Mouse (Mus musculus) CH12.LX (cell line): ENCODE data around the gene Rhox2f. TPM values are rescaled to one million over a fixed set of nuclear protein-coding genes. Genes with fewer than 3 reads are reported as not detected.
"Not testable (repeated sequence)": the region's sequence is repeated elsewhere in the genome, so short reads cannot be mapped to it uniquely, and the experiment has no call there.

Source experiments
- DNase-seq: peaks from one replicate; pipeline ENCODE4 v3.0.0-alpha.2; 2013; ENCODE audit errors: extremely low read depth
- H3K27ac ChIP-seq: 2 replicates; pipeline ENCODE4 v1.5.1; 2012; ENCODE audit warnings: low read depth, mild to moderate bottlenecking, control low read depth, moderate library complexity; ENCODE audit not compliant: insufficient read depth
- H3K27me3 ChIP-seq: replicated peaks from 2 replicates; pipeline ENCODE3; 2012; ENCODE audit warnings: inconsistent platforms
- H3K36me3 ChIP-seq, 2 experiments: replicated peaks in 1 of 2; 2 replicates each; pipeline versions ENCODE3 to v1.6.1; 2012; ENCODE audit warnings: inconsistent platforms in 1 of 2, low read length in 1 of 2, mild to moderate bottlenecking in 1 of 2, mixed read lengths in 1 of 2, moderate library complexity in 1 of 2; ENCODE audit not compliant: control insufficient read depth in 1 of 2, insufficient read depth in 1 of 2
- H3K4me1 ChIP-seq, 2 experiments: 2 replicates each; pipeline ENCODE4 v1.6.1; 2012; ENCODE audit warnings: inconsistent platforms in 1 of 2, moderate library complexity in 1 of 2; ENCODE audit not compliant: insufficient read depth in 2 of 2, control insufficient read depth in 1 of 2
- H3K4me2 ChIP-seq: 2 replicates; pipeline ENCODE4 v1.6.1; 2012; ENCODE audit warnings: low read depth, mild to moderate bottlenecking, control low read depth; ENCODE audit not compliant: poor library complexity, insufficient read depth, severe bottlenecking
- H3K4me3 ChIP-seq, 3 experiments: fragments of 150-350 bp in 1 of 3; sonication (generic) in 1 of 3; replicated peaks in 1 of 3; 2 replicates each; pipeline versions ENCODE3 to v1.5.1; 2011 to 2012; ENCODE audit warnings: low read depth in 2 of 3, low read length in 2 of 3, mild to moderate bottlenecking in 2 of 3, moderate library complexity in 2 of 3, control low read depth in 1 of 3, improper control_type of control experiment in 1 of 3, inconsistent platforms in 1 of 3, mixed read lengths in 1 of 3; ENCODE audit not compliant: poor library complexity in 1 of 3
- H3K79me2 ChIP-seq: replicated peaks from 2 replicates; pipeline ENCODE4 v1.6.1; 2012; ENCODE audit warnings: mild to moderate bottlenecking, moderate library complexity; ENCODE audit not compliant: control insufficient read depth, poor library complexity, insufficient read depth, severe bottlenecking; ENCODE audit errors: extremely low read depth
- H3K9ac ChIP-seq: 2 replicates; pipeline ENCODE4 v1.6.1; 2012; ENCODE audit warnings: low read depth, mild to moderate bottlenecking, control low read depth, moderate library complexity; ENCODE audit not compliant: insufficient read depth
- H3K9me3 ChIP-seq: replicated peaks from 2 replicates; pipeline ENCODE3; 2012; ENCODE audit warnings: low read length, inconsistent platforms, mixed read lengths
- dilution Hi-C: fragments of 300-500 bp; cut with MboI; formaldehyde crosslinking; loops from 2 replicates; pipeline ENCODE4 v1.14.3; 2020; ENCODE audit warnings: low sequenced_read_pairs; ENCODE audit not compliant: extremely low pct_unique_long_range_greater_than_20kb, extremely low pct_ligation_motif_present
- in situ Hi-C: fragments of 300-500 bp; cut with MboI; formaldehyde crosslinking; loops from 3 replicates; pipeline ENCODE4 v1.14.3; 2019; ENCODE audit warnings: low sequenced_read_pairs, low pct_ligation_motif_present, low pct_unique_long_range_greater_than_20kb, mixed read lengths
- polyA plus RNA-seq: library from polyadenylated mRNA; unstranded; fragments of >175 nt; gene quantifications from 2 replicates; pipeline ENCODE4 v1.2.1, GENCODE M21; 2012; ENCODE audit warnings: low read depth; ENCODE audit not compliant: insufficient read length
- total RNA-seq, 2 experiments: library from RNA; depleted of rRNA; stranded (reverse); fragments of 300-350 nt in 1 of 2; fragments of >200 nt in 1 of 2; gene quantifications; 2 replicates each; pipeline ENCODE4 v1.2.3; 2012 to 2014

The Rhox2f gene
- total and polyA plus RNA-seq, 3 experiments = not detected

DNA sequence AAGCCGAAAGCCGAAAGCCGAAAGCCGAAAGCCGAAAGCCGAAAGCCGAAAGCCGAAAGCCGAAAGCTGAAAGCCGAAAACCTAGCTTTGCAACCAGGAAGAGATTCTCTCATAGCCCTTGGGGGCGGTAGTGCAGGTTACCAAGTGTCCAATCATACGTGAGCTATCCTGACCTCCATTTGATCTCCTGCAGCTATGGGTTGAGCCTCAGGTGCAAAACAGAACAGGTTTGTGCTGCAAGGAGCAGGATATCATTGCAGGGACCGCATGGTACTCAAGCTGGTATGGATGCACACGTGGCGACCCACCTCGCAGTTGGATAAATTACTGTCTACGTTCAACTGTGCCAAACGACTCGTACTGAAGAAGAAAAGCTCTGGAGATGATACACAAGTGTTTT, 36.4 kb downstream of the Rhox2f start, which contains the start of gene Rhox4f:
Gene Rhox4f (minus strand): TSS at position 101 of the 400 bp plus-strand sequence.
- H3K27me3 ChIP-seq, dilution Hi-C loops, H3K4me1 ChIP-seq, H3K36me3 ChIP-seq, DNase-seq, H3K9ac ChIP-seq, H3K4me3 ChIP-seq, in situ Hi-C loops, H3K9me3 ChIP-seq, H3K27ac ChIP-seq, H3K79me2 ChIP-seq, H3K4me2 ChIP-seq: not testable (repeated sequence)

Other genes with a start within 250 kb of the Rhox2f start
- not detected in 2 replicates for gene Rhox3a2, start 191.4 kb upstream of the Rhox2f start, total RNA-seq (2012; rRNA removed)
- not detected in 2 replicates for gene Rhox3a2, start 191.4 kb upstream of the Rhox2f start, total RNA-seq (2014; rRNA removed)
- gene Rhox3a2, start 191.4 kb upstream of the Rhox2f start, polyA plus RNA-seq = not detected in 2 replicates
- gene Rhox4a2, start 180.6 kb upstream of the Rhox2f start, total RNA-seq (2012; rRNA removed) = 1.7 TPM in 1 of 2 replicates, not detected in the other
- 9.8 and 16.4 TPM in 2 replicates for gene Rhox4a2, start 180.6 kb upstream of the Rhox2f start, total RNA-seq (2014; rRNA removed)
- 0.36 and 36.6 TPM in 2 replicates for gene Rhox4a2, start 180.6 kb upstream of the Rhox2f start, polyA plus RNA-seq
- not detected in 2 replicates for gene Rhox2b, start 159.3 kb upstream of the Rhox2f start, total RNA-seq (2012; rRNA removed)
- gene Rhox2b, start 159.3 kb upstream of the Rhox2f start, total RNA-seq (2014; rRNA removed) = 0.34 TPM in 1 of 2 replicates, not detected in the other
- 0.35 TPM in 1 of 2 replicates, not detected in the other for gene Rhox2b, start 159.3 kb upstream of the Rhox2f start, polyA plus RNA-seq
- 1.6 and 3.9 TPM in 2 replicates for gene Rhox4b, start 138.9 kb upstream of the Rhox2f start, total RNA-seq (2012; rRNA removed)
- not detected in 2 replicates for gene Rhox4b, start 138.9 kb upstream of the Rhox2f start, total RNA-seq (2014; rRNA removed)
- 0.51 and 0.56 TPM in 2 replicates for gene Rhox4b, start 138.9 kb upstream of the Rhox2f start, polyA plus RNA-seq
- gene Rhox2c, start 117.7 kb upstream of the Rhox2f start, total RNA-seq (2012; rRNA removed) = not detected in 2 replicates
- gene Rhox2c, start 117.7 kb upstream of the Rhox2f start, total RNA-seq (2014; rRNA removed) = not detected in 2 replicates
- gene Rhox2c, start 117.7 kb upstream of the Rhox2f start, polyA plus RNA-seq = not detected in 2 replicates
- not detected in 2 replicates for gene Rhox3c, start 112.8 kb upstream of the Rhox2f start, total RNA-seq (2012; rRNA removed)
- gene Rhox3c, start 112.8 kb upstream of the Rhox2f start, total RNA-seq (2014; rRNA removed) = not detected in 2 replicates
- gene Rhox3c, start 112.8 kb upstream of the Rhox2f start, polyA plus RNA-seq = not detected in 2 replicates
- gene Rhox4c, start 91.1 kb upstream of the Rhox2f start, total RNA-seq (2012; rRNA removed) = not detected in 2 replicates
- gene Rhox4c, start 91.1 kb upstream of the Rhox2f start, total RNA-seq (2014; rRNA removed) = not detected in 2 replicates
- gene Rhox4c, start 91.1 kb upstream of the Rhox2f start, polyA plus RNA-seq = not detected in 2 replicates
- not detected in 2 replicates for gene Rhox2d, start 78.0 kb upstream of the Rhox2f start, total RNA-seq (2012; rRNA removed)
- gene Rhox2d, start 78.0 kb upstream of the Rhox2f start, total RNA-seq (2014; rRNA removed) = not detected in 2 replicates
- gene Rhox2d, start 78.0 kb upstream of the Rhox2f start, polyA plus RNA-seq = not detected in 2 replicates
- not detected in 2 replicates for gene Rhox4d, start 57.0 kb upstream of the Rhox2f start, total RNA-seq (2012; rRNA removed)
- gene Rhox4d, start 57.0 kb upstream of the Rhox2f start, total RNA-seq (2014; rRNA removed) = not detected in 2 replicates
- gene Rhox4d, start 57.0 kb upstream of the Rhox2f start, polyA plus RNA-seq = 0.33 TPM in 1 of 2 replicates, not detected in the other
- gene Rhox2e, start 41.0 kb upstream of the Rhox2f start, total RNA-seq (2012; rRNA removed) = not detected in 2 replicates
- gene Rhox2e, start 41.0 kb upstream of the Rhox2f start, total RNA-seq (2014; rRNA removed) = not detected in 2 replicates
- not detected in 2 replicates for gene Rhox2e, start 41.0 kb upstream of the Rhox2f start, polyA plus RNA-seq
- gene Rhox3e, start 29.4 kb upstream of the Rhox2f start, total RNA-seq (2012; rRNA removed) = not detected in 2 replicates
- gene Rhox3e, start 29.4 kb upstream of the Rhox2f start, total RNA-seq (2014; rRNA removed) = not detected in 2 replicates
- gene Rhox3e, start 29.4 kb upstream of the Rhox2f start, polyA plus RNA-seq = not detected in 2 replicates
- not detected in 2 replicates for gene Rhox4e, start 14.0 kb upstream of the Rhox2f start, total RNA-seq (2012; rRNA removed)
- gene Rhox4e, start 14.0 kb upstream of the Rhox2f start, total RNA-seq (2014; rRNA removed) = not detected in 2 replicates
- gene Rhox4e, start 14.0 kb upstream of the Rhox2f start, polyA plus RNA-seq = not detected in 2 replicates
- not detected in 2 replicates for gene Rhox3f, start 9.6 kb downstream of the Rhox2f start, total RNA-seq (2012; rRNA removed)
- gene Rhox3f, start 9.6 kb downstream of the Rhox2f start, total RNA-seq (2014; rRNA removed) = not detected in 2 replicates
- not detected in 2 replicates for gene Rhox3f, start 9.6 kb downstream of the Rhox2f start, polyA plus RNA-seq
- not detected in 2 replicates for gene Rhox4f, start 36.3 kb downstream of the Rhox2f start, total RNA-seq (2012; rRNA removed)
- not detected in 2 replicates for gene Rhox4f, start 36.3 kb downstream of the Rhox2f start, total RNA-seq (2014; rRNA removed)
- not detected in 2 replicates for gene Rhox4f, start 36.3 kb downstream of the Rhox2f start, polyA plus RNA-seq
- not detected in 2 replicates for gene Rhox3g, start 57.2 kb downstream of the Rhox2f start, total RNA-seq (2012; rRNA removed)
- gene Rhox3g, start 57.2 kb downstream of the Rhox2f start, total RNA-seq (2014; rRNA removed) = not detected in 2 replicates
- gene Rhox3g, start 57.2 kb downstream of the Rhox2f start, polyA plus RNA-seq = not detected in 2 replicates
- not detected in 2 replicates for gene Rhox2g, start 72.1 kb downstream of the Rhox2f start, total RNA-seq (2012; rRNA removed)
- not detected in 2 replicates for gene Rhox2g, start 72.1 kb downstream of the Rhox2f start, total RNA-seq (2014; rRNA removed)
- 0.56 and 0.84 TPM in 2 replicates for gene Rhox2g, start 72.1 kb downstream of the Rhox2f start, polyA plus RNA-seq
- 0.13 TPM in 1 of 2 replicates, not detected in the other for gene Rhox4g, start 79.9 kb downstream of the Rhox2f start, total RNA-seq (2012; rRNA removed)
- not detected in 2 replicates for gene Rhox4g, start 79.9 kb downstream of the Rhox2f start, total RNA-seq (2014; rRNA removed)
- not detected in 2 replicates for gene Rhox4g, start 79.9 kb downstream of the Rhox2f start, polyA plus RNA-seq
- not detected in 2 replicates for gene Rhox3h, start 97.4 kb downstream of the Rhox2f start, total RNA-seq (2012; rRNA removed)
- not detected in 2 replicates for gene Rhox3h, start 97.4 kb downstream of the Rhox2f start, total RNA-seq (2014; rRNA removed)
- not detected in 2 replicates for gene Rhox3h, start 97.4 kb downstream of the Rhox2f start, polyA plus RNA-seq
- 1.4 and 2.1 TPM in 2 replicates for gene Rhox2h, start 101.9 kb downstream of the Rhox2f start, total RNA-seq (2012; rRNA removed)
- 0.90 and 0.95 TPM in 2 replicates for gene Rhox2h, start 101.9 kb downstream of the Rhox2f start, total RNA-seq (2014; rRNA removed)
- 0.87 and 1.5 TPM in 2 replicates for gene Rhox2h, start 101.9 kb downstream of the Rhox2f start, polyA plus RNA-seq
- 771 and 814 TPM in 2 replicates for gene Rhox5, start 233.4 kb downstream of the Rhox2f start, total RNA-seq (2012; rRNA removed)
- 67.3 and 73.6 TPM in 2 replicates for gene Rhox5, start 233.4 kb downstream of the Rhox2f start, total RNA-seq (2014; rRNA removed)
- gene Rhox5, start 233.4 kb downstream of the Rhox2f start, polyA plus RNA-seq = 164 and 235 TPM in 2 replicates